Mouse (Mus musculus) frontal cortex, adult (tissue): ENCODE results near the gene Erf.
"Not testable (repeated sequence)": the region's sequence is repeated elsewhere in the genome, so short reads cannot be mapped to it uniquely, and the experiment has no call there.

Source experiments
- ATAC-seq: cut with Nextera tagmentation; 2 replicates; pipeline ENCODE4 v1.9.2; 2017; ENCODE audit warnings: mild to moderate bottlenecking, moderate library complexity, mixed read lengths; ENCODE audit not compliant: low TSS enrichment

The Erf gene

DNA sequence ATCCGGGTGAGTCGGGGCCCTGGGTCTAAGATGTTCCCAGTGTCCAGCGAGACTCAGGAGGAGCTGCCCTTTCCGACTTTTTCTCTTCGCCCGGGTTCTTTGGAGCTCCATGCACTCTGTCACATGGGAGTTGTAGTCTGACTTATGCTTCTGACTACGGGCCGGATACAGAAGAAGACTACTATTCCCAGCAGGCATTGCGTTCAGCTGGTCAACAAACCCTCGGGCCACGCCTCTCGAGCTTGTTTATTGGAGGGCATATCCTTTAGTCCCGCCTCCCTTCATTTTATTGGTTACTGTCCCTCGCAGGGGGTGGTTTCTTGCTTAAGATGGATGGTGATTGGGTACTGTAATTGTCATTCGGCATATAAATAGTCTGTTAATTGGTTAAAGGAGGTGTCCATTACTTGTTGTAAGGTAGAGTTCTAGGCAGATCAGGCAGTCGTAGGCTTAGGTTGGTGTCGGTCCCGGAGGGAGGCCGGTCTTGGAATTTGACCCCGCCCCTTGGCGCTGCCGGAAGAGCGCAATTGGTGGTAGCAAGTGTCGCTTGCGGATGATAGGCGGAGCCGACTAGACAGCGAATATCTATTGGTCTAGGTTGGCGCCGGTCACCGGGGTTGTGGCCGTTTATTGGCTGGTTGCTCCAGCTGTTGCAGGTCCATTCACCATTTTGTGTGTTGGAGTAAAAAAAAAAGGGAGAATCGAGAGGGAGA, 17.3 kb upstream of the Erf start:
- peak; percentile 83 for ATAC-seq

DNA sequence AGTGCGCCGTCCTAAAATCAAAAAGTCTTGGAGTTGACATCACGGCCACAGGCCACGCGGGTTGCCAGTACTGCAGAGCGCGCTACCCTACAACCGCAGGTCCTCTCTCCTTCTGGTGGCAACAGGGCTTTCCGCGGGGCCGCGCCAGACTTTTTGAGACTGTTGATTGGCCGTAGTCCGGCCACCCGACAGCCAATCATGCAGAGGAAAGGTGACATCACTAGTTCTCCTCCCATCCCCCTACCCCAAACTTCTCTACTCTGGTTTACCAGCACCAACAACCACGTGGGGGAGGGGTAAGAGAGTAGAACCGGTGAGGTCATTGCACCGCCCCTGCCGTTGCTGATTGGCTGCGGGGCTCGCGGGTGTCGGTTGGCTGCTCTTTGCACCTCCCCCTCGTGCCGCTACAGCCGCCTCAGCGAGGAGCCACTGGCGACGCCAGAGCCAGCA, 16.8 kb upstream of the Erf start, which contains the start of gene Cic:
Cic (plus strand) TSS at position 404 of the 450 bp plus-strand sequence.
- ATAC-seq, result peak; percentile 70

DNA sequence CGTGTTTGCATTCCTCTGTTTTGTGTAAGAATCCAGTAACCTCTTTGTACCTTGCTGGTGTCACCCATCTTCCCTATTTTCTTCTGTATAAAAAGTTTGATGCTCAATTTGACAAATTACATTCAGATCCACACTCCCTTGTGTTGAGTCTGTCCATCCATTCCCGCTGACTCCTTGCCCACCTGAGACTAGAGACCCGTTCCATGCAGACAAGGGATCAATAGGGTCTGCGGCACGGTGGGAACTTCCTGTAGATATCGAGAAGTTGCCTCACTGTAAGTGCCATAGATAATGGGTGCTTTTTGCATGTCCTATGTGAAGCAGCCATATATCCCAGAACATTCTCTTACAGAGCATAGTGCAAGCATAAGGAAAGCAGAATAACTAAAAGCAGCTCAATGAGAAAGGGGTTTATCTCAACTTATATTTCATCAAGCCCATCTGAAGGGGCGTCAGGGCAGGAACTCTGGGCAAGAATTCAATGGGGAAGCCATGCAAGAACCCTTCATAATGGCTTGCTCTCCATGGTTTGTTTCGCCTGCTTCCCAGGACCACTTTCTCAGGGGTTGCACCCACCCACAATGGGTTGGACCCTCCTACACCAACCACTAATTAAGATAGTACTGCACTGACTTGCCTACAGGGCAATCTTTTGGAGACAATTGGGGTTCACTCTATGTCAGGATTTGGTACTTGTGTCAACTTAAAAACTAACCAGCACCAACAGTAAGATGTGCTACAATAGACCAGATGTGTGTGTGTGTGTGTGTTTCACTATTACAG, 15.8 kb upstream of the Erf start:
- no peak for ATAC-seq

GRCm38 (mm10) chr7:25265743-25266142, 15.2 kb upstream of the Erf start:
- ATAC-seq, result not testable (repeated sequence)

- ATAC-seq, result no peak
These were observed 13.7 kb upstream of the Erf start for GRCm38 (mm10) chr7:25263968-25264870.

DNA sequence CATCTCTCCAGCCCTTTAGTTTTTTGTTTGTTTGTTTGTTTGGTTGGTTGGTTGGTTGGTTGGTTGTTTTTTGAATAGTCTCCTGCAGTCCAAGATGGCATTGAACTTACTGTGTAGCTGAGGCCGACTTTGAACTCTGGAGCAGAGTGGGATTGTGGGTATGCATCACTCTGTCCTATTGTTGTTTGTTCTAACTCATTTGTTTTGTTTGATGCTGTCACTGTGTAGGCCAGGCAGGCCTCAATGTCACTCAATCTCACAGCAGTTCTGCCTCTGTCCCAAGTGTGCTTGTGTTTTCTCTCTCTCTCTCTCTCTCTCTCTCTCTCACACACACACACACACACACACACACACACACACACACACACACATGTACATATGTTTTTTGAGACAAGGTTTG, 11.3 kb upstream of the Erf start:
- ATAC-seq, result no peak

GRCm38 (mm10) chr7:25251822-25252221, 1.3 kb upstream of the Erf start:
- no peak for ATAC-seq

DNA sequence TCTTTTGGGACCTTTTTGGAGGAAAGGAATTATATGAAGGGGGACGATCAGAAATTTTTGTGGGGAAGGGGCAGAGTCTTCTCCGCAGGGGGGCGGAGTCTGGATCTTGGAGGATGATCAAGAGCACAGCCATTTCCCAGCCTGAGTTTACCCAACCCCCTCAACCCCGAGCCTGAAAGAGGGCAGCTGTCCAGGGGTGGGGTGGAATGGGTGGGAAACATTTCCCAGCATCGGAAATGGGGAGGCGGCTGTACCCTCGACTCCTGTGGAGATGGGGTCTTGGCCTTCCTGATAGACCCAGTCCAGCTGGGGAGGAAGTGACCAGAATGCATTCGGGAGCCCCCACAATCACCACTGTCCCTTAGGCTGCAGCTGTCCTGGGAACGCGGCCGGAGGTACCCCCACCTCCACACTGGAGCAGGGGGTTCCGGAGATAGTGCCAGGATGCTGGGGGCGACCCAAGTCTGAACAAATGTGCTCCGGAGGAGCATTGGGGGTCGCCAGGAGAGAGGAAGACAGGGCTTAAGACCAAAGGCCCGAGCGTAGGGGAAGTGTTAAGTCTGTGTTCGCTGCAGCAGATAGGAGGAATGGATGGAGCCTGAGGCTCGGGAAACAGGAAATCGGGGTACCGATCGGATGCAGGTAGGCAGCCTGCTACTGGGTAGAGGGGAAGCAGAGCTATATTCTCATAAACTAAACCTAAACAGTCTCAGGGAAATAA, 670 bp upstream of the Erf start:
- ATAC-seq, result no peak

DNA sequence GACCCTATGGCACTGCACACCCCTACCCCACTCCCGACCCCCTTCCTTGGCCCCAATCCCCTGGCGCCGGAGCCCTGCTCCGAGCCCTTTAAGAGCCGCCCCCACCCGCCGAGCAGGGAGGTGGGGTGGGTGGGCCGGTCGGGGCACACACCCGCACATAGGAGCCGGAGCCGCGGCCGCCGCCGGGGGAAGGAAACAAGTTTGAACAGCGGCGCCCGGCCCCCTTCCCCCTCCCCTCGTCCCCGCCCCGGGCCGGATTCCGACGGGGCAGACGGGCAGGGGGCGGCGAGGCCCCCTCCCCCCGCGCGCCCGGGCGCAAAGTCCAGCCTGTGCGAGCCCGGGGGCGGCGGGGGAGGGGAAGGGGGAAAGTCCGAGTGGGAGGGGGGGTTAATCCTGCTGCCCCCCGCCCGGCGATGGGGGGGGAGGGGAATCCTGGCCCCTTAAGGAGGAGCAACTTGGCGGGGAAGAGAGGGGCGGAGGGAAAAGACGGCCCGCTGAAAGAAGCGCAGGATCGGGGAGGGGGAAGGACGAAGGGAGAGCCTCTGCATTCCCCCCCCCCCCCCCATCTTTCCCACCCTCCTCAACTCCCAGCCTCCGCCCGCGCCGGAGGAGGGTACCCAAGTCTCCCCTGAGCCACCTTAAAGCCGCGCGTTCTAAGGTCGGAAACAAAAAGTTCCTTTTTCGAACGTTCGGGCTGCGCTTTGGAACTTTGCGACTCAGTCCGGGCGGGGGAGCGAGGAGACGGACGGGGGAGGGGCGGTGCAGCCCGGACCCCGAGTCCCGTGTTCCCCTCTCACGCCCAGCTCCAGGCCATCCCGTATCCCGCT, 1.0 kb downstream of the Erf start:
- ATAC-seq, result no peak

- no peak for ATAC-seq
These were observed 1.7 kb downstream of the Erf start for GRCm38 (mm10) chr7:25248846-25249313.

GRCm38 (mm10) chr7:25248018-25248647, 2.4 kb downstream of the Erf start:
- peak; percentile 53 for ATAC-seq

- ATAC-seq, result no peak
These were observed 3.1 kb downstream of the Erf start for GRCm38 (mm10) chr7:25247498-25247897.

DNA sequence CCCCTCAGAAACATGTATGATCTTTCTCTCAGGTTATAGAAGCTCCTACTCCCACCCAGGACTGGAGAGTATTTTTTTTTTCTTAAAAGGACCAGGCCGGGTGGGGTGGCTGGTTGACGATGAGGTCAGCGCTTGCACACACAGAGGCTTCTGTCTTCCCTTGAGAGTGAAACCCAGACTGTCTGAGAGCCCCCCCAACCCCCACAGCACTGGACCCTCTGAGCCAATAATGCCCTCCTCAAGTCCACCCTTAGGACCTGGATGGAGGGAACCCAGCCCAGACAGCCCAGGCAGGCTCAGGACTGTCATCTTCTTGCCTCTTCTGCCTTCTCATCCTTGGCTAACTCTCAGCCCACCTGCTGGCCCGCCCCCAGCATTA, 3.8 kb downstream of the Erf start:
- ATAC-seq, result no peak

DNA sequence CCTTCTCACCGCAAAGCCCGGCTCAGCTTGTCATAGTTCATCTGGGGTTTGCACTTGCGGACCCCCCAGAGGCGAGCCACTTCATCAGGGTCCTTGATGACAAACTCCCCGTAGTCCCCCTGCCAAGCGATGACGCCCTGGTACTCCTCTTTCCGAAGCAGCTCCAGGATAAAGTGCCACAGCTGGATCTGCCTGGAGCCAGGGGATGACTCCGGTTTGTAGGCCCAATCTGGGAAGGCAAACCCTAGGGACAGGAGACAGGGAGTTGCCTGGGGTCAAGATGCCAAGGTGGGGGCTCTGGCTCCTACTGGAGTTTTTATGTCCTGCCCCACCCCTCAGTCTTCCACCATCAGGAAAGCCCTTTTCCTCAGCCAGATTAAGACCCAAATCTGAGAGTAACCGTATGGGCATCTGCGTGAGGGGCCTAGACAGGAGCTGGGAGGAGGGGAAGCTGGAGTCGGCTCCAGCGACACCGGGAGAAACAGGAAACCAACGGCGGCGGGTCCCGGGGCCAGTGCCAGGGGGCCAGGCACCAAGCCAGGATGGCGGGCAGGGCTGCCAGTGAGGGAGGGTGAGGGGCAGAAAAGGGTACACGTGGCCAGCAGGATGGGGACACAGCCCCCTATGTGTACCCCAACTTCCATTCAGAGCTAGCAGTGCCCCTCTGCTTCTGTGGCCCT, 4.3 kb downstream of the Erf start:
- no peak for ATAC-seq

DNA sequence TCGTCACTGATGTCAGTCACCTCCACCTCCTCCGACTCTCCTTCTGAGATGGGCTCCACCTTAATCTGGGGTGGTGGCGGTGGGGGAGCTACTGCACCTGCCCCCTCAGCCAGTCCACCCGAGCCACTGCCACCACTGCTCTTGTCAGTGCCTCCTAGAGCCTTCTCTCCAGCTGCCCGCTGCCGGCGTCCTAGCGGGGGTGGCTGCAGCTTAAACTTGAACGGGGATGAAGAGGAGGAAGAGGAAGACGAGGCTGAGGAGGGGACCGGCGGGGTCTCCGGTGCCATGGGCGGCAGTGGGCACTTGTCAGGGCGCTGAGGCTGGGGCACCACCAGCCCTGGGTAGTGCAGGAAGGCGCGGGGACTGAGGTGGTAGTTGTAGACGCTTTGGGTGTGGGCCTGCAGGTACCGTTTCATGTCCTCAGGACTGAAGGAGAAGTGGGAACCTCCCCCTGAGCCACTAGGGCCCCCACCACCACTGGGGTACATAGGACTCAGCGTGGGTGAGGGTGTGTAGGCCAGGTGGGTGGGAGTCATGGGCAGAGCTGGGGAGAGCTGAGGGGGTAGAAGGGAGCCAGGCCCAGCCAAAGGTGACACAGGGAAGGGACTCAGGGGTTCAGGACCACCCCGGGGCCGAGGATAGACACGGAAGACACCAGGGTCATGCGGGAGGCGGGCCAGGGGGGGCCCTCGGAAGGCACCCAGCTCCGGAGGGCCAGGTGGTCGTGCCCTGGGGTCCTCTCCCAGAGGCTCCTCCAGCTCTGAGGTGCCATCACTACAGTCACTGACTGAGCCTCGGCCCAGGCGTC, 5.8 kb downstream of the Erf start:
- no peak for ATAC-seq

DNA sequence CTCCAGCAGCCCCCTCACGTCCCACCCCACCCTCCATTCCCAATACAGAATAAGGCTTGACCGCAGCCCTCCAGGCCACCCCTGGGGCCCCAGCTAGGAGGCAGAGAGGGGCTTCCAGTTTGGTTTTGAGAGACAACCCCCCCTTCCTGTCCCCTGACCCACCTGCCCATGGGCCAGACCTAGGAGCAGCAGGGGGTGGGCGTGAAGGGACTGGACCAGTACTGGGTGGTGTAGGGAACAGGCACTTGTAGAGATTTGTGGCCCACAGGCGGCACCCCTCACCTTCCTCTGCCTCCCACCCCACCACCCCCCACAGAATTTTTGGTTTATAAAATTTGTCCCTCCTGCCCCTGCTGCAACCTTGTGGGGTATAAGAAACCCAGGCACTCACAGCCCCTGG, 7.2 kb downstream of the Erf start:
- no peak for ATAC-seq

DNA sequence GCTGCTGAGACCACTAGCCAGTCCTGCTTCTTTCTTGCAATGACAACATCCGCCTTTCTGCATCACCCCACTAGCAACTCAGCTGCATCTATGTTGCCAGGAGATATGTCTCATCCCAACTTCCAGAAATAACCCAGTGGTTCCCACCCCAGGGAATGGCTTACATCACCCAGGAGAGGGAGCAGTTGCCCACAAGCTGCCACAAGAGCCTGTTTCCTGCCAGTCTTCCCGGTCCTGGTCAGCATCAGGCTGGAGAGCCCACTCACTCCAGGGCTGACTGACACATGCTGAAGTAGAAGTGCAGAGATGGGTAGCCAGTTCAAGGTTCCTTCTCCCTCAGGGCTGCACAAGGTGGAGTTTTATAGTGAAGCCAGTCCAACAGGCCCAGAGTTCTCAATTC, 9.5 kb downstream of the Erf start:
- peak; percentile 39 for ATAC-seq

GRCm38 (mm10) chr7:25240631-25241030, 9.9 kb downstream of the Erf start:
- ATAC-seq, result no peak
